Mouse (Mus musculus) layer of hippocampus, adult 9-10 months (tissue): Measurements from ENCODE around the gene Slc25a39.
"Not testable (repeated sequence)": the region's sequence is repeated elsewhere in the genome, so short reads cannot be mapped to it uniquely, and the experiment has no call there.

Experiments
- DNase-seq: peaks from one replicate; pipeline ENCODE4 v3.0.0; 2022; ENCODE audit warnings: low spot score

Gene Slc25a39

DNA sequence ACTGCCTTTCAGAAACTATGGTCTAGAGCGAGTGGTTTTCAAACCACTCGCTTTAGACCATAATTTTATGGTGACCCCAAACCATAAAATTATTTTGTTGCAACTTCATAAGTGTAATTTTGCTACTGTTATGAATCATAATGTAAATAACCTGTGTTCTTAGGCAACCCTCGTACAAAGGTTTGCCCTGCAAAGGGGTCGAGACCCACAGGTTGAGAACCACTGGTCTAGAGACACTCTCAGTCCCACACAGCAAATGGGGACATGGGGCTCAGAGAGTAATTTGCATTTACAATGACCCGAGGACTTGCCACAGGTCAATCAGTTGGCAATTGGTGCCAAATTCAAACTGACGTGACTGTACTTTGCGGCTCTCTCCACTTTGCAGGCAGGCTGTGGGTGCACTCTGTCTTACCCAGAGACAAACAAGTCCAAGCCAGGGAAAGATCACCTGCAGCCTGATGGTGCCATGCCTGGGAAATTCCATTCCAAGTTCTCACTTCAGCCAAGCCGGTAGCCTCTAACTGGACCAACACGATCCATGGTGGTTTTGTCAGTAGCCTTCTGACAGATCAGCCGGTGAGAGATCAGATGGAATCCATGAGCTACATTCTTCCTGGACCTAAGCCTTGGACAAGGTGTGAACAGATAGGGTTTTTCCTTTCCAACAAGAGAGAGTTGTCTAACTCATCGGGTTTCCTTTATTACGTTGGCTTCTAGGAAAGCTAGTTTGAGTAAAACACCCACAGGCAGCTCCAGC, 35.6 kb downstream of the Slc25a39 start:
- DNase-seq: no peak

DNA sequence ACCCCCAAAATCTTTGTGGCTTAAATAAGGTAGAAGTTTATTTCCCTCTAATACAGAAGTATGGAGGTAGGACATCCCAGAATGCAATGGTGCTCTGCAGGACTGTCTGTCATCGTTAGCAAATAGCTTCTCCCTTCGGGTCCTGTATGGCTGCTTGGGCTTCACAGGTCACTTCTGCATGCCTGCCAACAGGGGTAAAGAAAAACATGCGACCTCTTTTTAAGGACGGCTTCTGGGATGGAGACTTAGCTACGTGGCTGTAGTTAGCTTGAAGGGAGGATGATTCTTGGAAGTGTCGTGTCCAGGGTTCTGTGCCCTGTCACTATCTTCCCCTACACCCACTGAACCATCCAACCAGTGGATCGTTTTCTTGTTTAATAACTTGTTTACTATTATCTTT, 37.5 kb downstream of the Slc25a39 start:
- DNase-seq: no peak

GRCm38 (mm10) chr11:102369263-102369662, 38.5 kb downstream of the Slc25a39 start:
- DNase-seq: no peak

- no peak for DNase-seq
These were observed 39.4 kb downstream of the Slc25a39 start for GRCm38 (mm10) chr11:102368347-102368746.

DNA sequence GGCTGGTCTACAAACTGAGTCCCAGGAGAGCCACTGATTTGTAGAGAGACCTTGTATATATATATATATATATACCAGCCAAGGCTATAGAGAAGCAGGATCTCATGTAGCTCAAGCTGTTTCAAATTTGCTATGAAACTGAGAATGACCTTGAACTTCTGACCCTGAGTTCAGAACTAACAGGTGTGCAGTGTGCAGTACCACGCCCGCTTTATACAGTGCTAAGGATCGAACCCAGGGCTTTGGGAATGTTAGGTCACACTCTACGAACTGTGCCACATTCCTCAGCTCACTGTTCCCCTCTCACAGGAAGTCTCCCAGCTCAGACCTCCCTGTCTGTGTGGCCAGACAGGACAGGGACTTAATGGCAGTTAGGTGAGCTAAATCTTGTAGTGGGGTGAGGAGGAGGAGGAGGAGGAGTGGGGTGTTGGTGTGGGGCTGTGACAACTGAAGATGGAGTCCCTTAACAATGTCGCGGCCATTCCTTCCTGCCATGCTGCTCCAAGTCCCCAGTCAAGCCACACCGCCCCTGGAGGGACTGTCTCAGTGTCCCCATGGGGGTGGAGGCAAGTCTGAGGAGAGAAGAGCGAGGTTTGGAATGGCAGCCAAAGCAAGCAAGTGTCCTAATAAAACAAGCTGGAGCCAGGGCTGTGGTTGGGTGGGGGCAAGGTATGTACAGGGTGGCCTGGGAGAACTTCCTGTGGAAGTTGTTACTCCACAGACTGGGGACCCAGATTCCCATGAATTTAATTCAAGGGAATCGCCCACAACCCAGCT, 40.1 kb downstream of the Slc25a39 start:
- DNase-seq: no peak

- not testable (repeated sequence) for DNase-seq
These were observed 41.6 kb downstream of the Slc25a39 start, which contains the start of gene Slc4a1 for GRCm38 (mm10) chr11:102366103-102366502. TSS of gene Slc4a1 (minus strand) at chr11:102366203.

DNA sequence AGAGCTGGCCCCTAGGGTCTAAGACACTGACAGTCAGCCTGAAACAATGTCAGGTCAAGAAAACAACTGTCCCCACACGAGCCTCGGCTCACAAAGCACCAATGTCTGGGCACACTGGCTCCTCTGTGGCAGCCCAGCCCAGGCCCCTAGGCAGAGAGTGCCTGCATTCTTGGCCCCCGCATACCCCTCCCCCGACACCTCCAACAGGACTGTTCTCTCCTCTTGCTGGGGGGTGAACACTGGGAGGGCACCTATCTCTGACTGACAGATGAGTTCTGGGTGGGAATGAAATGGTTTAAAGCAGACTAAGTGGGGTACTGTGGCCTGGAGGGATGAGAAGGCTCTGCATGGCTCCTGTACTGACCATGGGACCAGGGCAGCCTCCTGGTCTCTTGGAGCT, 42.0 kb downstream of the Slc25a39 start:
- DNase-seq: no peak

DNA sequence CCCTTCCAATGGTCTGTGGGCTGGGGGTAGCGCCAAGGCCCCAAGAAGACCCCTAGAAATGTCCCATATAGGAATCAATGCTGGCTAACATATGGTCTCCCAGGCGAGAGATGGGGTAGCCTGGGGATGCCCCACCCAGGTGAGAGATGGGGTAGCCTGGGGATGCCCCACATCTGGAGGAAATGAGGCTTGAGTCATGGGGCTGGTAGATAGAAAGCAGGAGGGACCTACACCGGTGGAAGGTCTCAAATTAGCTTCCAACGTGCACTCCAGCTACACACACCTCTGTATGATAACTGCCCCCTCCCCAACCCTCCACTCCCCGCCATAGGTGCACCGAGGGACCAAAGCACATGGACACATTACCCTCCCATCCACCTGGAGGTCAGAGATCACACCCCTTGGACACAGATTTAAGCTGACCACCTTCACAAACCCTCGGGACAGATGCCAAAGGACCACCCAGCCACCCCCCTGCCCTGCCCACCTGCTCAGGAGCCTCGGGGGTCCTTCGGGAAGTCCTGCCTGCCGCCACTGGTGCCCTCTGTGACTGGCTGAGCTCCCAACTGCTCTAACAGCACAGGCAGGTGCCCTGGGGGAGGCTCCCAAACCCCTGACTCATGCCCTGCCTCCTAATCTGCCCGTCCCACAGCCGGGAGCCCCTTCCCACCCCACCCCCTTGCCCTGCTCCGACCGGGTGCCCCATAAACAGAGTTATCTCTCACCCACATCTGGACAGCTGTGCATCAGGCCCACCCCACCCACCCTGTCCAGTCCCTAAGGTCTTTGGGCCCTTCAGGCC, 43.0 kb downstream of the Slc25a39 start:
- DNase-seq: no peak

DNA sequence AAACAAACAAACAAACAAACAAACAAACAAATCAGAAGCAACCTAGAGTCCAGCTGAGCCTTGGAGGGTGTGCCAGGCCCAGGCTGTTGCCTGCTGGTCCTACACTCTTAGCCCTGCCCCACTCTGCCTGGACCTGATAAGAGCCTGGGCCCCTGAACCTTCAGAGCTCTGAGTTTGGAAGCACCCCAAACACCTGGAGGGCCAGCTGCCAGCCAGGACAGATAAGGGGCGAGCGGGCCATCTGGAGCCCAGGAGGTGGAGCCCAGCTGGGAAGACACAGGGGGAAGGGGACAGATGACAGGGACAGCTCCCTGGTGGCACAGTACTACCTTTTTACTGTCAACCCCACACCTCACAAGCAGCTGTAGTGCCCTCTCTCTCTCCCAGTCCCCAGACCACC, 44.1 kb downstream of the Slc25a39 start:
- DNase-seq: no peak

GRCm38 (mm10) chr11:102361776-102362495, 45.8 kb downstream of the Slc25a39 start:
- no peak for DNase-seq

GRCm38 (mm10) chr11:102358365-102358764, 49.4 kb downstream of the Slc25a39 start:
- DNase-seq: no peak

- DNase-seq: no peak
These were observed 51.0 kb downstream of the Slc25a39 start for GRCm38 (mm10) chr11:102356636-102357350.

DNA sequence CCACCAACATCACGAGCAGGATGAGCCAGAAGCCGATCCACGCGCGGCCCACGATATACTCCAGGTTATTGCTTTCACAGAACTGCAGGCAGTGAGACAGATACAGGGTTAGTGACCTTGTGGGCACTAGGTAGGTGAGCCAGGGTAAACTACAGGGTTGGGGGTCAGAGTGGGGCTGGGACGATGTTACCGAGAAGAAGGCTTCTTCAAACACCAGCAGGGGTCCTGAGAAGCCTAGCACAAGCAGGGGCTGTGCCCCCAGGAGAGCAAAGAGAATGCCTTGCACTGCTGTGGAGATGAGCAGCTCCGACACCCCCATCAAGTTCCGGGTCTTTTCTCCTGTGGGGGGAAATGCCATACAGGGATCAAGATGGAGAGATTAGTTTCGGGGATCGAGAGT, 51.6 kb downstream of the Slc25a39 start:
- DNase-seq: no peak

GRCm38 (mm10) chr11:102355501-102355900, 52.2 kb downstream of the Slc25a39 start:
- no peak for DNase-seq

DNA sequence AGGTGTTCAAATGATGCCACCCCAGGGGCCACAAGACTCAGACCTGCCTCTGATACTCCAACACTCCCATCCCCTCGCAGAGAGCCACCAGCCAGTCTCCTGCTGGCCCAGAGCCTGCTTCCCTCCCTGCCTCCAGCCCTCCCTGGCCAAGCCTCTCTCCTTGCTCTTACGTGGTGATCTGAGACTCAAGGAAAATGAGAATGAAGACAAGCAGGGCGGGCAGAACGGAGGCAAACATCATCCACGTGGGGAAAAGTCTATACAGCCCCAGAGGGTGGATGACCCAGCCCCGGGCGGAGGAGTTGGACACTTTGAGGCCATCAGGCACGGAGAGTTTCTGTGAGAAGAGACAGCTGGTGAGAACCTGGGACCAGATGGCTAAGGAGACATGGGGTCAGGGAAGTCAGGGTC, 54.7 kb downstream of the Slc25a39 start:
- no peak for DNase-seq
